Mouse (Mus musculus) kidney, adult 2 months (tissue): Measurements from ENCODE around the gene Fbxl17. TPM values are rescaled to one million over a fixed set of nuclear protein-coding genes. Genes with fewer than 3 reads are reported as not detected.

ENCODE experiments used
- DNase-seq: peaks from one replicate; pipeline ENCODE4 v3.0.0; 2021
- H3K27ac ChIP-seq: fragments of 200-500 bp; 2 replicates; pipeline ENCODE4 v1.5.1; 2012; ENCODE audit warnings: low read depth, low read length, control low read depth, inconsistent platforms; ENCODE audit not compliant: insufficient read depth
- H3K27me3 ChIP-seq: fragments of 200-500 bp; replicated peaks from 2 replicates; pipeline ENCODE4 v1.6.1; 2012; ENCODE audit warnings: mild to moderate bottlenecking, moderate library complexity, low read length, inconsistent platforms; ENCODE audit not compliant: control insufficient read depth, insufficient read depth
- H3K36me3 ChIP-seq: fragments of 200-500 bp; 2 replicates; pipeline ENCODE4 v1.6.1; 2012; ENCODE audit warnings: mild to moderate bottlenecking, moderate library complexity, low read length, inconsistent platforms; ENCODE audit not compliant: control insufficient read depth, insufficient read depth
- H3K4me1 ChIP-seq: fragments of 200-500 bp; 2 replicates; pipeline ENCODE4 v1.6.1; 2011; ENCODE audit warnings: low read length; ENCODE audit not compliant: control insufficient read depth, insufficient read depth
- H3K4me3 ChIP-seq: fragments of 200-500 bp; 2 replicates; pipeline ENCODE4 v1.5.1; 2011; ENCODE audit warnings: mild to moderate bottlenecking, low read depth, low read length, control low read depth; ENCODE audit not compliant: insufficient read depth
- CTCF ChIP-seq: fragments of 200-500 bp; conservative IDR thresholded peaks from 2 replicates; pipeline ENCODE4 v1.5.1; 2011; ENCODE audit warnings: low read depth, mild to moderate bottlenecking, control low read depth, low read length, moderate library complexity, mixed read lengths; ENCODE audit not compliant: insufficient read depth, insufficient read length
- POLR2A ChIP-seq: fragments of 200-500 bp; IDR thresholded peaks from one replicate; pipeline ENCODE4 v1.6.1; 2011; ENCODE audit warnings: low read depth, low read length, control low read depth
- WGBS: fragments of 180-500 bp; shearing (Covaris S2); methylation state at CpG from one replicate; pipeline ENCODE4 v1.1.7; 2018; 5-methylcytosine and 5-hydroxymethylcytosine counted together
- polyA plus RNA-seq: library from polyadenylated mRNA; depleted of rRNA; stranded (reverse); fragments of >200 nt; gene quantifications from 2 replicates; pipeline ENCODE4 v1.2.3, GENCODE M21; 2012

Gene Fbxl17
- polyA plus RNA-seq, 1 experiment: 10.2 TPM

DNA sequence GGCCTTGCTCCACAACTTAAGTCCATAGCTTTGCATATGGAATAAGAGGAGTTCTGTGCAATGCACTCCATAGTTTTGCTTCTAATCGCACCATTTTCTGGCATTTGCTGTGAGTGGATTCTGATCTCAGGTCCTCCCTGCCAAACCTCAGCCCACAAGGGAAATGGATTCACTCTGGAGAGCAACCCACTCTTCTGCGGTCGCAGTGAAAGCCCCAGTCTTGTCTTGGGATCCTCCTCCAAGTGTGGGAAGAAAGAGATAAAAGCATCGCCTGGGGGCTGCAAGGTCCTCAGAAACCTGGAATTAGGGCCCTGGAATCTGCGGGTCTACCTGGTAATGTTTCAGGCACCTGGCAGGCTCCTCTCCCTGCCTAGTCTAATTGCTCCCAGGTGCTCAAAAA, 466.7 kb downstream of the Fbxl17 start:
- WGBS: 88% methylated on average over 5 of the region's 5 CpGs

DNA sequence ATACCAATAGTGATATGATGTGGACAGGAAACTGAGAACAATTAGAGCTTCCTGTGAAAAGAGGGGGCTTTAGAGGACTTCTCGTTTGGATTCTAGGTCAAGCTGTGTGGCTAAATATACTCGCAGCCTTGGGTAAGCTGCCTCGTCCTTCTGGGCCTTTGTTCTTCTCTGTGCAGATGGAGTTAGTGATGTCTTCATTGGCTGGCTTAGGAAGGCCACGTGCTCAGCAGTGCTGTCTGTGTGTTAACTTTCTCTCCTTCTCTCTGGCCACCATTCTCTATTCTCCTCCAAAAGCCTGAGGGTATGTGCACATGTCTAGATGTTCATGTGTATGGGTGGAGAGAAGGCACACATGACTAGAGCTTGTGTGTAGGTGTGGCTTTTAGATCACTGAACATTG, 470.7 kb downstream of the Fbxl17 start:
- no peak for DNase-seq
- H3K4me1 ChIP-seq: no peaks in the 10 kb centered on the region
- TF ChIP-seq POLR2A (no peak), CTCF (no peak)
- WGBS: 66% methylated on average over 4 of the region's 4 CpGs
- no peaks in the 10 kb centered on the region for H3K27me3 ChIP-seq
- no peaks in the 10 kb centered on the region for H3K36me3 ChIP-seq
- H3K27ac ChIP-seq: no peak overlapping the region
- no peak overlapping the region for H3K4me3 ChIP-seq

More for the DNA sequence above, 466.7 kb downstream of the Fbxl17 start:
- no peak overlapping the region for H3K4me3 ChIP-seq
- H3K36me3 ChIP-seq: no peaks in the 10 kb centered on the region
- H3K27me3 ChIP-seq: no peaks in the 10 kb centered on the region; the same call in 1 of the 2 replicates
- no peak for DNase-seq
- H3K27ac ChIP-seq: no peak overlapping the region
- no peaks in the 10 kb centered on the region for H3K4me1 ChIP-seq
- no peak for TF ChIP-seq CTCF
- TF ChIP-seq POLR2A: no peak

DNA sequence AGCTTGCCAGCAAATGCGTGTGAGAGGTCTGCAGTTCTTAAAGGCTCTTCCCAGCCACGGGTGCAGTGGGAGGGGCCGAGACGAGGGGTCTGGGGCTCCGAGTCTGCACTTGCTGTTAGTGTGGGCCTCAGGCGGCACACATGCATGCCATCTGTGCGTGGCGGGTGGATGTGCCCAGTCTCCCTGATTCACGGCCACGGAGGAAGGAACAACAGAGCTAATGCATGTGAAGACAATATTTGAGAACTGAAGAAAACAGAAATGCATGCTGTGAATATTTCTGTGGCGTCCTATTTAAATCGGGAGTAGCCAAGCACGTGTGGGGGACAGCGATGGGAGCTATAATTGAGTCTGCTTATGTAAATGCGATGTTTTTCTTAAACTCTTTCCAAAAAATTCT, 474.6 kb downstream of the Fbxl17 start:
- no peak overlapping the region for H3K4me3 ChIP-seq
- no peak for TF ChIP-seq POLR2A
- TF ChIP-seq CTCF: no peak

DNA sequence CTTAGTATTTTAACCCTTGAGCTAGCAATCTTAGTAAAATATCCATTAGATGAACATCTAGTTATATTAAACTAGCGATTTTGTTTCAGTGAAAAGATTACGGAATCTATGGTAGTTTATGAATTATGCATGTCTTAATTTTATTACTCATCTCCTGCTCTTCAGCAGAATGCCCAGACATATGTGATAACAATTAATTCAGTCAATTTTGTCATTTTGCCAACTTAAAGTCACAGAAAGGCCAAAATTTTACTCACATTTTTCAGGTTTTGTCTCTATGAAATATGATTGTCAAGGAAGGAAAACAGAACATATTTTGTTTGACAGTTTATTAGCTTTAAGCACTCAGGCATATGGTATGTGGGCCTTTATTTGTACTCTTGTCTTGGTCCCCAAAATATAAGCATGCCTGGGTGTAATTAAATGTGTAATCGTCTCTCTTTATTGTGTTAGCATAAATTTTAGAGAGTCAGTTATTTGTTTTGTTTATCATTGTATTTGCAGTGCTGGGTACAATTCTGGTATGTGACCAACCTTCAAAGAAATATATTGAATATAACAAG, 482.1 kb downstream of the Fbxl17 start:
- WGBS: 89% methylated on average over 3 of the region's 3 CpGs
- H3K4me1 ChIP-seq: no peaks in the 10 kb centered on the region
- H3K27me3 ChIP-seq: no peaks in the 10 kb centered on the region; the same call in 1 of the 2 replicates
- H3K36me3 ChIP-seq: no peaks in the 10 kb centered on the region
- no peak overlapping the region for H3K4me3 ChIP-seq
- no peak overlapping the region for H3K27ac ChIP-seq
- no peak for DNase-seq
- no peak for TF ChIP-seq CTCF
- no peak for TF ChIP-seq POLR2A

More for the DNA sequence above, 474.6 kb downstream of the Fbxl17 start:
- 53% methylated on average over 15 of the region's 15 CpGs for WGBS
- no peak for DNase-seq
- no peaks in the 10 kb centered on the region for H3K36me3 ChIP-seq
- no peaks in the 10 kb centered on the region for H3K4me1 ChIP-seq
- no peaks in the 10 kb centered on the region for H3K27me3 ChIP-seq
- no peak overlapping the region for H3K27ac ChIP-seq

DNA sequence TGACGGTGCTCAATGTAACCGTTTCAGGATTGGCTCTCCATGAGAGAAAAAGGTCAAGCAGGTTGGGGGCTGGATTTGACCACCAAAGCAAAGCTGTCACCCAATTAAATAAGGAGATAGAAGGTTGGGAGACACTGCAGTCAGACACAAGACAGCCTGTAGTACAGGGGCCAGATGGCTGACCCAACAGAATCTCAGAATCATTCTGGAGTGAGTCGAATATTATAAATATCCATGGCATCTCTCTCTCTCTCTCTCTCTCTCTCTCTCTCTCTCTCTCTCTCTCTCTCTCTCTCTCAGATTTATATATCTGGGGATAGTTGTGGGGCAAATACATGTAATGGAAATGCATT, 487.3 kb downstream of the Fbxl17 start:
- H3K27me3 ChIP-seq: no peaks in the 10 kb centered on the region; the same call in 1 of the 2 replicates
- no peak for DNase-seq
- TF ChIP-seq CTCF: no peak
- no peak for TF ChIP-seq POLR2A
- WGBS: 47% methylated on average over 3 of the region's 3 CpGs
- no peak overlapping the region for H3K4me3 ChIP-seq
- no peak overlapping the region for H3K27ac ChIP-seq
- no peaks in the 10 kb centered on the region for H3K4me1 ChIP-seq
- H3K36me3 ChIP-seq: no peaks in the 10 kb centered on the region

DNA sequence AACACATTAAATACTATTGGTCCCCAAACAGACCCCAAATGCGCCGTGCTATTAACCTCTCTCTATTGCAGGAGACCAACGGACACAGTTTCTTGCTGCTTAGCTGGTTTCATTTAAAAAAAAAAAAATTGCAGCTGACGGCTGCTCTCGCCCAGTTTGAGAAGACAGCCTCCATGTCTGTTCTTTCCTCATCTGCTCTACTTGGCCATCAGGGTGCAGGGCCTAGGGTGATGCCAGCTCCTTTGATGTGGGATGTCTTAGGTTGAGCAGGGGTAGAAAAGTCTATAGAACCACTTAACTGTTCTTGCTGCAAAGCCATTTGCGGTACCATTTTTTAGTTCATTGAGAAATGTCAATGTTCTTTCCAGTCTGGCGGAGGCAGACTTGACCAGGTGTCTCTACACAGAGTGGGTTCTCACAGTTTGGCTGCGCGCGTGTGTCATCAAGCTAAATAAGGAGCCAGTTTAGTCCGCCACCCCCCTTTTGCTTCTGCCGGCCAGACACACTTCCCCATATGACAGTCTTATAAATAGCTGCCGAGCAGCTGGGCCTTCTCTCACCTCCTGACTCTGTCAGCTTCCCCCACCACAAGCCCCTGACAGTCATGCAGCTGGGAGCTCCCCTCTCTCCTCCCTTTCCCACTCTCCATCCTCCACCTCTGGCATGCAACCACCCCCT, 487.8 kb downstream of the Fbxl17 start:
- Histone ChIP-seq H3K27ac (no peak overlapping the region), H3K4me3 (no peak overlapping the region), H3K4me1 (no peaks in the 10 kb centered on the region), H3K36me3 (no peaks in the 10 kb centered on the region), H3K27me3 (no peaks in the 10 kb centered on the region; the same call in 1 of the 2 replicates)
- 70% methylated on average over 13 of the region's 13 CpGs for WGBS
- TF ChIP-seq CTCF (no peak), POLR2A (no peak)
- peak; percentile 5 for DNase-seq

DNA sequence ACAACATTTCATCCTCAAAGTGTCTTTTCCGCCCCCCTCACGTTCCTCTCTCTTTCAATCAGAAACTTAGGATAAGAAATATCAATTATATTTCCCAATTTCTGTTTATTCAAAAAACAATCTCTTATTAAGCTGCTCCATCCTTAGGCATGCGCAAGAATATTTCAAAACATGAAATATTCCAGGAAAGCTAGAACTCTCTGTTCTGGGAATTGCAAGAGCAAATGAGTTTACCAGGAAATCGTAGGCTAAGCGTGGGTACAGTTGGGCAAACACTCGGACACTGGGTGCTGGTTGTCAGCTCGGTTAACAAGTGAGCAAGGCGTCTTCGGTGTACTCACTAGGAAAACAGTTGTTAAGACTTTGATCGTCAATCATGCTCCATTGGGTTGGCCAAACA, 489.0 kb downstream of the Fbxl17 start:
- Histone ChIP-seq H3K27me3 (no peaks in the 10 kb centered on the region; the same call in 1 of the 2 replicates), H3K4me1 (no peaks in the 10 kb centered on the region), H3K4me3 (no peak overlapping the region), H3K36me3 (no peaks in the 10 kb centered on the region), H3K27ac (no peak overlapping the region)
- DNase-seq: no peak
- 77% methylated on average over 10 of the region's 10 CpGs for WGBS
- TF ChIP-seq CTCF (no peak), POLR2A (no peak)

DNA sequence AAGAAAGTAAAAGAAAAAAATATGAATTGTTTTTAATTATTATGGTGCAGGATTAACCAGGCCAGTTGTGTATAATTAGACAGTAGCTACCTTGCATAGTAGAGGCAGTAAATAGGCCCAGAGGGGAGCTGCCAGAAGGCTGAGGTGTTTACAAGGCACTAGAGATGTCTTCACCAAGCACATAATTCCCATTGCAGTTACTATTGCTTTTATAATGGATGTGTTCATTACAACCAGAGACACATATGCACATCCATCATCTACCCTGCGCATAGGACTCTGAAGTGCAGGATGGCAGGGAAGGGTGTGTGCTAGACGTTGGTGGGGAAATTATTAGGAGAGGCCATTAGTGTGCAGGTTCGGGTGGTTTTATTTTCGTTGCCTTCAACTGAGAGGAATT, 491.0 kb downstream of the Fbxl17 start:
- H3K27ac ChIP-seq: no peak overlapping the region
- H3K36me3 ChIP-seq: no peaks in the 10 kb centered on the region
- H3K27me3 ChIP-seq: no peaks in the 10 kb centered on the region
- no peak for DNase-seq
- no peak for TF ChIP-seq POLR2A
- 84% methylated on average over 4 of the region's 4 CpGs for WGBS
- no peak overlapping the region for H3K4me3 ChIP-seq
- no peaks in the 10 kb centered on the region for H3K4me1 ChIP-seq
